Mouse (Mus musculus): ENCODE measurements at regions not wholly inside any gene's neighbourhood (a gene's known extent, or its start where the extent isn't known, plus 50 kb on each side); places are given as distances from the start of the nearest gene placed in this dataset.
"Not testable (repeated sequence)": the region's sequence is repeated elsewhere in the genome, so short reads cannot be mapped to it uniquely, and the experiment has no call there.

DNA sequence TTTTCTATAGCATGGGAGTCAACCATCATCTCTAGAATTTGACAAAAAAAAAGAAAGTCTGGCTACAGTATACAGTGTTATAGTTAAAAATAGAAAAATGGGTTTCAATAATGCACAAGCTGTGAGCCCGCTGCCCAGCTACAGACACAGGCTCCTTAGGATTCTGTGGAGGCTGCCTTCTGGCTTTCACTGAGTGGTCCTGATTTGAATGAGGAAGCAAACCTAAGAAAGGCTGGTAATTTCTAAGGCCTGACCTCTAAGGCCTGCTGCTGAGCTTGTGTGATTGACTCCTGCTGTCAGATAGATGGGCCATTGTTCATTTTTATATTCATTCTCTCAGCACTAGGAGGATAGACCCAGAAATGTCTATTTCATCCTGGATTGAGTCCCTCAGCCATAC is 67.7 kb downstream of the Alg10b start:
- peak; percentile 22 for DNase-seq

- DNase-seq = no peak
Observed at GRCm38 (mm10) chr15:90294353-90294922, 70.3 kb downstream of the Alg10b start.

- DNase-seq = no peak
Observed at GRCm38 (mm10) chr15:90298566-90298965, 74.5 kb downstream of the Alg10b start.

DNA sequence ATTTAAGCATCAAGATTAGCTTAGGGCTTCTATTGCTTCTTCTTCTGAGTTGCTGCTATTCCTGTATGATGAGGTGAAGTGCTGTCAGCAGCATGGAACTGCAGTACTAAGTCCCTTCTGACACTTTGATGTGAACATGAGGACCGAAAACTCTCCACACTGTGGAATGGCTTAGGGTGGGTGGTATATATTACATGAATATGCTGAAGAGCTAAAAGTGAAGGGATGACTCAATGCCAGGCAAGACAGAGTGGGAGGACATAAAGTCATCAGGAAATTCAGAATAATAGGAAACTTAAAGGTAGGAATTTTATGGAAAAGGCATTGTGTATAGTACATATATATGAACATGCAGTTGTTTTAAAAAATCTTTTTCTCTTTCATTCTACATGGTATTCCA is 79.3 kb downstream of the Alg10b start:
- no peak for DNase-seq

DNA sequence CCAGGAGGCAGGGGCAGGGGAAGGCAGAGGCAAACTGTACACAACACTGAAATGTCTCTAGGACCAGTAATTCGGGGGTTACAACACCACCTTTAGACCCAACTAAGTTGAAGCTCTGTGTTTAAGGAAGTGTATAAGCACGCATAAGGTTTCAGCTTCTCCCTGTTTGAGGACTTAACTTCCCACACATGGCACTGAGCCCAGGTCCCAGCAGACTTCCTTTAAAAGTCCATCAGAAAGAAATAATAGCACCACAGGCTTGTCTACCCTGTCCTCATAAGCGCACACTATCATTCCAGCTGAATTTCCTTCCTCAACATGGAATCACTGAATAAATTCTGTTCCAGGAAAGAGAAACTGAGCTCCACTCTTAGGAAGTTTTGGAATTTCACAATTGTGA is 80.9 kb downstream of the Alg10b start:
- DNase-seq = no peak

DNA sequence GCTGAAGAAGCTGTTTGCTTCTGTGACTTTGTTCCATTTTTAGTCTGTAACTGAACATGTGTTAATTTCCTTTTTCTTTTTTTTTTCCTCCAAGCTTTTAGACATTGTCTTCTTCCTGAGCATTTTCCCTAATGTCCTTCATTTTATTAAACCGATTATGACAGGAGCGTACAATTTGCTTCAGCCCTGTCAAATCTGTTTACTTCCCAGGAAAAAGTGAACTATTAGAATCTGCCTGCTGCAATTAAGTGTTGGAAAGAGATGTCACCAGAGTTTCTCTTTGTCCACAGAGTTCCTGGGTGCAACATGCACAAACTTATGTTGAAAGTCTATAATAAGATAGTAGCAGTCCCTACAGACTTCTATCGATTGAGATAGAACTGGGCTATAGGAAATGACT is 82.8 kb downstream of the Alg10b start:
- no peak for DNase-seq

GRCm38 (mm10) chr15:90308433-90308832 is 84.3 kb downstream of the Alg10b start:
- not testable (repeated sequence) for DNase-seq

GRCm38 (mm10) chr15:90308869-90309268 is 84.8 kb downstream of the Alg10b start:
- DNase-seq = no peak

- no peak for DNase-seq
Observed at GRCm38 (mm10) chr15:90309664-90310063, 85.6 kb downstream of the Alg10b start.

DNA sequence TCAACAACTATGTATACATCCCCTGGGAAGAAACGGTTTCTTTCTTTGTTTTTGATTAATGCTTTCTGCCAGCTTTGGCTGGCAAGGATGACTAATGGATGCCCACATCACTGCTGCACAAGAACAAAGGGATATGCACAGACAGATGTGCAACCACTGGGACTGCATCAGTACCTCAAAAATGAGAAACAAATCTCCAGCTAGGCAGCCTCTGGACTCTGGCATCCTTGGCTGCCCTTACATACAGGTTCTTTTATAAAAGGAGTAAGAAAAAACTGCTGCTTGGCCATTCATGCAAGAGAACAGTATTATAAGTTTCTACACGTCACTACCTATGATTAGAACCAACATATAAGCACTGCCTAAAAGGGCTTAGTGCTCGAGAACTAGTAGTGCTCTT is 97.7 kb downstream of the Alg10b start:
- DNase-seq = no peak

DNA sequence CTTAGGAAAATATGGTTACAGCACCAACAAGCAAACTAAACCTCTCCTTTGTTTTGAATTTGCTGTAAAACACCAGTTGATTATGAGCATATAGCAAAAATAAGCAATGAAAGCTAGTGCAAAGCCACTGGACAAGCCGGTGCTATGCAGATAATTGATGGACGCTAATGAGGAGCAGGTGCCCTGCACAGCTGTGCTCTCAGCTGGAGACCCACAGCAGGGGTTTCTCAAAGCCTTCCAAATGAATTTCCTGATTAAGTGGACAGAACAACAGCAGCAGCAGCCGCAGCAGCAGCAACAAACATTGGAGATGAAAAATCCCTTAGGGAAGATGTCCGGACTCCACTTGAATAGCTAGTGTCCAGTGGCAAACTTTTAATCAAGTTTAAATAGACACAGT is 109.2 kb downstream of the Alg10b start:
- no peak for DNase-seq

- DNase-seq = no peak
Observed at GRCm38 (mm10) chr15:90333766-90334165, 109.7 kb downstream of the Alg10b start.

DNA sequence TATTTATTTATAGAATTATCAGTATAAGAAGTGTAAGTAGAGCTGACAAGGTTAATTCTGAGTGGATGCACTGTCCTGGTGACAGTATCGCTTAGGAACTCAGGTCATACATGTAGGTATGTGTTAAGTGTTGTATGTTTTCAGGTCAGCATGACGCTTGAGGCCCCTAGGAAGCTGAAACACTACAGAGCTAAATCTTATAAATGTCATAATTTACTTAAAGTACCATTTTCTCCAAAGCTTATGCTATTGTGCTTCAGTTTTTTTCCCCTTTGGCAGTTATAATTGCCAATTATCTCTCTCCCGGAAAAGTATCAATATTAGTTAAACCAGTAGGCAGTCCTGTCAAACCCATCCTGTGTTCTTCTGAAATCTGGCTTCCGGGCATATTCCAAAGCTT is 110.3 kb downstream of the Alg10b start:
- no peak for DNase-seq

- no peak for DNase-seq
Observed at GRCm38 (mm10) chr15:90335506-90335905, 111.4 kb downstream of the Alg10b start.

DNA sequence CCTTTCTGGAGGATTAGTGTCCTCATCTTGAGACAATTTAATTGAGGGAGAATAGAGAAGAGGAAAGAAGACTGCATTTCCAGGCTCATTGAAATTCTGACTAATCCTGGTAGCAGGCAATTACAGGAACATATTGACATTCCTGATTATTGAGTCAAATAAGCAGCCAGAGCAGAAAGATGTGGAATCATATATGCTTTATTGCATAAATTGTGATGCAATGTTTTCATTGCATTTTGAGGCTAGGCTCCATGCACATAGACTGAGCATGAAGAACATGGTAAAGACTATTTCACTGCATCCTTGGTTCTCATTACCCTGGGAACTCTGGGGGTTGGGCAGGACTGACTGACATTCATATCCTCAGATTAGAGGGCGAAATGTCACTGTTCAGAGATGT is 116.0 kb downstream of the Alg10b start:
- DNase-seq = no peak

- no peak for DNase-seq
Observed at GRCm38 (mm10) chr15:90341261-90341660, 117.2 kb downstream of the Alg10b start.

- DNase-seq = no peak
Observed at GRCm38 (mm10) chr15:90343771-90344170, 119.7 kb downstream of the Alg10b start.

- DNase-seq = no peak
Observed at GRCm38 (mm10) chr15:90344956-90345355, 120.8 kb downstream of the Alg10b start.

DNA sequence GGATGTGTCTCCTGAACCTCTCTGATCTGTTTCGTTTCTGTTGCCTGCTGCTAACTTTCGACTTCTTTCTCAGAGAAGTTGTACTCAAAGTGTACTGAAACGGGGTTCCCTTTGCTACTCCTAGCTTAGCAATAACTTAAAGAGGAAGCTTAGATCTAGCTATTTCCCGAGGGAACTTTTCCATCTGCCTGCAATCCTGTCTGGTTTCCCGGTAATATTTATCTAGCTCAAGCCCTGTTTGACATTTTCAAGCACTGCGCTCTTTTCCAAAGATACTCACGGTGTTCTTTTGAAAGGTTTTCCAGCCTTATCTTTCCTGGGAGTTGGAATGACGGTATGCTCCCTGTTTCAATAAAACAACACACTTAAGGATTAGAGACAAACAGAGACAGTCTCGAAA is 122.1 kb downstream of the Alg10b start:
- no peak for DNase-seq

GRCm38 (mm10) chr15:90346757-90347156 is 122.6 kb downstream of the Alg10b start:
- no peak for DNase-seq

DNA sequence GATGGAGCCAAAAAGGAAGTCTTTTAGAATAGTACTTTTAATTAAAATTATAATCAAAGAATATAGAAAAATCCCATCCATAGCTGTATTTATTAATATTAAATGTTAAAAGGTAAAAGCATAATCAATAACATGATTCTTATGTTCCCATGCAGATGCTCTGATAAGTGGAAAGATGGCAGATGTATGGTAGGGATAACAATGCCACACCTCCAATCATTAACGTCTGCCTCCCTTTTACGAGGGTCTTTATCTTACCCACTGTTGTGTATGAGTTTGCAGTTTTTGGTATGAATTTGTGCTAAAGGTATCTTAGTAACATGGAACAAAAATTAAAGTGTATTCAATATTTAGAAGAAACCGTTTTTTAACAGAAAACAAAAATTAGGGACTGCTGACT is 127.8 kb downstream of the Alg10b start:
- DNase-seq = no peak

- DNase-seq = no peak
Observed at GRCm38 (mm10) chr15:90365656-90366055, 141.5 kb downstream of the Alg10b start.

GRCm38 (mm10) chr15:90377959-90378358 is 153.8 kb downstream of the Alg10b start:
- no peak for DNase-seq

GRCm38 (mm10) chr15:90396961-90397360 is 172.8 kb downstream of the Alg10b start:
- DNase-seq = no peak

DNA sequence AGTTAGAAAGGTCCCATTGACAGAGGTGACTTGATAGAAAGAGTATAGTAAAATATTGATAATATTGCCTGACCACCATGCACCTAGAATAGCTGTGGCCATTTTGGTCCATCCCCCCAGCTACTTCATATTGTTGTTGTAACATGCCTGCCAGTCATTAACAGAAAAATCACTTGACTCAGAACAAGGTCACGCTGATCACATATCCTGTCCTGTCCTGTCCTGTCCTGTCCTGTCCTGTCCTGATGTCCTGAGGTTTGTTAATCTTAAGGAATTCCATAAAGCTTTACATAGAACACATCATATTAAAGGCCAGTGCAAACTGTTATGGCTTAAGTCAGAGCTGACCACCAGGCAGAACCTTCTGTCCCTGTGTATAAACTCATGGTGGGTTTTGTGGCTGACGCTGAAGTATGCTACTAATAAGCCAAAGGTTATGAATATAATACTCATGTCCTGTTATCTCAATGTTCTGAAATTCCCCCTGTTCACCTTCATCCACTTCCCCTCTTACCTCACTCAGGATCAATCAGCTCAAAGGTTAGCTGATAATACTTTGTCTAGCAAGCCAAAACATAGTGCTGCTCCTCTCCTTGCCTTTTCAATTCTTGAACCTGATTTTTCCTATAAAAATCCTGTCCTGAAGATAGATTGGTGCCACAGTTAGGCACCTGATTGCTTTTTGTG is 173.7 kb downstream of the Alg10b start:
- no peak for DNase-seq

All from cerebellum, adult 9-10 months (tissue).